Mouse (Mus musculus) G1E (cell line): ENCODE results near the gene Eapp.

Source experiments
- CTCF ChIP-seq: IDR thresholded peaks from 2 replicates; pipeline ENCODE4 v1.5.1; 2012; ENCODE audit warnings: low read depth, low read length, inconsistent platforms, mixed read lengths
- GATA1 ChIP-seq: IDR thresholded peaks from 2 replicates; pipeline ENCODE4 v1.6.1; 2012; ENCODE audit warnings: borderline replicate concordance, low read length, inconsistent platforms, mixed read lengths
- GATA2 ChIP-seq: IDR thresholded peaks from 2 replicates; pipeline ENCODE4 v1.6.1; 2012; ENCODE audit warnings: low read depth, low read length, inconsistent platforms, borderline replicate concordance
- POLR2AphosphoS5 ChIP-seq: IDR thresholded peaks from 2 replicates; pipeline ENCODE4 v1.6.1; 2012; ENCODE audit warnings: low read depth, low read length, inconsistent platforms; ENCODE audit not compliant: insufficient replicate concordance
- TAL1 ChIP-seq: conservative IDR thresholded peaks from 2 replicates; pipeline ENCODE4 v1.6.1; 2012; ENCODE audit warnings: low read depth, low read length, inconsistent platforms, mixed read lengths

DNA sequence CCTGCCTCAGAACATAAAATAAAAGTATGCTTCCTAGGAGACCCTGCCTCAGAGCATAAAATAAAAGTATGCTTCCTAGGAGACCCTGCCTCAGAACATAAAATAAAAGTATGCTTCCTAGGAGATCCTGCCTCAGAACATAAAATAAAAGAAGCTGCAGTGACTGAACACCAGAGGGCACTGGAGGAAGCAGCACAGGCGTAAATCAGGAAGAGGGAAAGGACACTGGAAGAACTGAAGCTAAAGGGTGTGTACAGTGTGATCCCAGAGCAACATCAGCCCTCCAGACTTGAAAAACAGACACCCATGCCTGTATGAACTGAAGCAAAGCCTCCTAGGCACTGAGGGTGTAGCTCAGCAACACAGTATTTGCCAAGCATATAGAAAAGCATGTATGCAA, 12.5 kb downstream of the Eapp start:
- TF ChIP-seq CTCF (peak; percentile 7; the same call in 1 of the 2 replicates), POLR2AphosphoS5 (no peak), GATA1 (no peak), GATA2 (no peak), TAL1 (no peak)
